Mouse (Mus musculus) right cerebral cortex, postnatal 36 days (tissue): Measurements from ENCODE around the gene Map3k19.

ENCODE experiments used
- DNase-seq, 2 experiments: peaks; one replicate each; pipeline ENCODE4 v3.0.0; 2022; ENCODE audit warnings: low spot score in 2 of 2, mixed read lengths in 1 of 2

Map3k19 gene

GRCm38 (mm10) chr1:127796752-127797151 lies 58.1 kb downstream of the Map3k19 start:
- no peak for DNase-seq

DNA sequence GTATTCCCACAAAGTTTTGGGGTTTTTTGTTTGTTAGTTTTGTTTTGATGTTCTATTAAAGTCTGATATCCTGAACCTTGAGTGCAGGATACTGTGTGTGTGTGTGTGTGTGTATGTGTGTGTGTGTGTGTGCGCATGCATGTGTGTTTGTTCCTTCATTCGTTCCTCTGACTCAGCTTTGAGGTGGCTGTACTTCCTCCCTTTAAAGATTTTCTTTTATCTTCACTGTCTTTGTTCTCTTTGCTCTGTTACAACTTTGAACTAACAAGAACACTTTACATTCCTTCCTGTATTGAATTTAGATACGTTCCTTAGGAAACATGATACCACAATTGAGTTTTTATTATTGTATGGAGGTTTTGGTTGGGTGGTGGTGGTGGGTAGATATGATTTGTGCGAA lies 58.5 kb downstream of the Map3k19 start:
- DNase-seq: no peak

GRCm38 (mm10) chr1:127795087-127795769 lies 59.6 kb downstream of the Map3k19 start:
- no peak for DNase-seq

GRCm38 (mm10) chr1:127793459-127793858 lies 61.4 kb downstream of the Map3k19 start:
- no peak for DNase-seq

GRCm38 (mm10) chr1:127788943-127789342 lies 65.9 kb downstream of the Map3k19 start:
- no peak for DNase-seq

- DNase-seq: no peak
Measured at GRCm38 (mm10) chr1:127785882-127786281, 68.9 kb downstream of the Map3k19 start.

DNA sequence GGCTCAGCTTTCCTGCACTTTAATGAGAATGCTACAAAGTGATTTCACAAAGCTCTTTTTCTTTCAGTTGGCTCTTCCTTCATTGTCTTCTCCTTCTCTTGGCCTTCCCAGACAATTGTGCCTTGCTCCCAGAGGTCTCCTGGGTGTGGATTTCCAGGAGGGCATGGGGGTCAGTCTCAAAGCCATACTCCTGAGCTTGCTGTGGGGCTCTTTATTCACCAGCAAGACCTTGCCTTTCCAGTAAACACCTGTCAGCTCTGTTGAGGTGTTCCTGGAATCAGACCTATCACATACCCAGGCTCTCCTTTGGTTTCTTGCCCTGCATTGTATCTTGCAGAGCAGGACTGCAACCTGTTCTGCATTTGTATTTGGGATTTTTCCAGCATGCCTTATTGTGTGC lies 71.0 kb downstream of the Map3k19 start:
- no peak for DNase-seq

DNA sequence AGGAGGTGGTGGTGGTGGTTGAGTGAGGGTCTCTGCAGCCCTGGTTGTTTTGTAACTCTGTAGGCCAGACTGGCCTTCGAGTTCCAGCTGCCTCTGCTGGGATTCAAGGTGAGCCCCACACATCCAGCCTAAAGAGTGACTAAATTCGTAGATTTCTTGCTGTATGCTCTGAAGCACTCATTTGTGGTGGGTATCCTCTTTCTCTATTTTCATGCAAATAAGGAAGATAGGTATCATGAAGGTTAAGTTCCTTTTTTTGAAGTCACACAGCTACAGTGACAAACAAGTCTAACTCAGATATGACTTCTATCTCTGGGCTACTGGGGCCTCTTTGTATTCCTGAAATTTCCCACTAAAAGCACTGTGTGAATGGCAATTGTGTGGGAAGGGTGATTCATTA lies 74.0 kb downstream of the Map3k19 start:
- no peak for DNase-seq

GRCm38 (mm10) chr1:127780142-127780541 lies 74.7 kb downstream of the Map3k19 start:
- DNase-seq: no peak

GRCm38 (mm10) chr1:127778611-127779010 lies 76.2 kb downstream of the Map3k19 start:
- no peak for DNase-seq

DNA sequence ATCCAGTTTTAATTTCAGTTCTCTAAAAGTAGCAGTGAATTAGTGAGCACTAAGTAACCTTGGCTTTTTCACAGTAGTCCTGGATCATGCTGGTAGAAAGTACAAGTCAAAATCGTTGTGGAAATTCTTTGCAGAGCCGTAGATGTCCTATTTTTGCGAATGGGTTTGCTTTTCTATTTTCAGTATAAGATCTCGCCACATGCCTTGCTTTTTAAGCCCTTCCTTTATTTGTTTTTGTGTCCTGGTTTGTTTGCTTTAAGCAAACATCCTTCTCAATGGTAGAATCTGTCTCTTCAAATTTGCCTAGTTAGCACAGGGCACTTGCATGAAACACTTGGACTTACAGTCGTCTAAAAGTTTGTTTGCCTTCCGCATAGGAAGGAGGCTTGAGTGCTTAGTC lies 78.6 kb downstream of the Map3k19 start:
- DNase-seq: no peak

DNA sequence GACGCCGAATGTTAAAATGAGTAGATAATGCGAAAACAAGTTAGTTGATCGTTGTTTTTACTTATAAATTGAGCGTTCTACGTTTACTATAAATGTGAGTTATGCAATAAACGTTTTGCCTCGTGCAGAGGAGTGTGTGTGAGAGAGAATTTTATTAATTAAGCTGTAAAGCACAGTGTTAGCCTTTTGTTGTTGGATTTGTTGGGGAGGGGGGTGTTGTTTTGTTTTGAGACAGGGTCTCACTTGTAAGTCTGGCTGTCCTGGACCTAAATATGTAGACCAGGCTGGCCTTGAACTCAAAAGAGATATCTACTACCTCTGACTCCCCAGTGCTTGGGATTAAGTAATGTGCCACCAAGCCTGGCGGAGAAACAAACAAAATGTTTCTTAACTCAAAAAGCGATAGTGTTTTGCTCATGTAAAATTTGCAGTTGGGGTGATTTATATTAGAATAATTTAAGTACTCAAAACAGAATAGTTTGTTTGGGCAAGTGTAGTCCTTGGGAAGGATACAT lies 79.6 kb downstream of the Map3k19 start:
- no peak for DNase-seq

GRCm38 (mm10) chr1:127774501-127774880 lies 80.3 kb downstream of the Map3k19 start:
- no peak for DNase-seq

DNA sequence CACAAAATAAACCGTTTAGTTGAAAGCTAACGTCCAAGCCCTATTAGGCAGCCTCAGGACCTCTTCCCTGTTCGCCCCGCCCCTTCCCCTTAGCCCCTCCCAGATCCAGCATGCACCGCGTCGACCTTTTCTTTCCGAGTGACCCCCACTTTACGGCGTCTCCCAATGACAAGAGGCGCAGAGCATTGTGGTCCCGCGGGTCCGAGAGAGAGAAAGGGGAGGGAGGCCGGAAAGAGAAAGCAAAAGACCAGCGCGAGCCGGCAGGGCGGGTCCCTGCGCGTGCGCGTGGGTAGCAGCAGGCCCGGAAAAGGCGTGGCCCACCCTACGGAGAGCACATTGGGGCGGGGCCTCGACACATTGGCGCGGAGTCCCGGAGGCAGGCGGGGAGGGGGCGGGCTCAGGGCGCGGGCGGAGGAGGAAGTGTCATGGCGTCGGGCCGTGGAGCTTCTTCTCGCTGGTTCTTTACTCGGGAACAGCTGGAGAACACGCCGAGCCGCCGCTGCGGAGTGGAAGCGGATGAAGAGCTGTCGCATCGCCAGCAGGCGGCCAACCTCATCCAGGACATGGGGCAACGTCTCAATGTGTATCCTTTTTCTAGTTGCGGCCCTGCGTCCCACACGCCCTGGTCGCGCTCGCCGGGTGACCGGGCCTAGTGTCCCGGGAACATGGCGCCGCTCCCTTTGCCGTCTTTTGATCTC lies 80.9 kb downstream of the Map3k19 start, which contains the start of gene Ccnt2:
TSS of gene Ccnt2 (plus strand) at position 362 of the 698 bp plus-strand sequence.
- peak; percentile 99 for DNase-seq

DNA sequence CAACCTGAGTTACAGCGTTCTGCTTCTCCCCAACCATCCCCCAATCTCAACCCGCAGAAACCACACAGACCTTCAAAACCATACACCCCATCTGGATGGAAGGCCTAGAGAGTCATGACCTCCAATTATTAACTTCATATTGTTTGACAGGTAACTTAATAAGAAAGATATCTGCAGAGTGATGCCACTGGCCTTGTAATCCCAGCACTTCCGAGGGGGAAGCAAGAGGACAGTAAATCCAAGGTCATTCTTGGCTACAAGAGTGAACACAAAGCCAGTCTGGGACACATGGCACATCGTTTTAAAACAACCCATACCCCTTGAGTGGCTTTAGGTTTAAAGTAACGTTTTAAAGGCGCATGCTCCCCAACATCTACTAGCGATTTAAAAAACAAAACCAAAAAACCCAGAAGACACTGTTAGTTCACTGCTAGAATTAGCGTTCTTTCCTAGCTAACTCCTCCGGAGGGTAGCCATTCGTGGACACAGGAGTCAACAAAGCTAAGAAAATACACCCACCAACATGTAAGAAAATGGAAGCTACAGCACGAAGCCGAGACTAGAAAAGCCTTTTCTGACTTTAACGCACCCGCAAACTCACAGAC lies 81.5 kb downstream of the Map3k19 start:
- no peak for DNase-seq

GRCm38 (mm10) chr1:127766741-127767140 lies 88.1 kb downstream of the Map3k19 start:
- no peak for DNase-seq

DNA sequence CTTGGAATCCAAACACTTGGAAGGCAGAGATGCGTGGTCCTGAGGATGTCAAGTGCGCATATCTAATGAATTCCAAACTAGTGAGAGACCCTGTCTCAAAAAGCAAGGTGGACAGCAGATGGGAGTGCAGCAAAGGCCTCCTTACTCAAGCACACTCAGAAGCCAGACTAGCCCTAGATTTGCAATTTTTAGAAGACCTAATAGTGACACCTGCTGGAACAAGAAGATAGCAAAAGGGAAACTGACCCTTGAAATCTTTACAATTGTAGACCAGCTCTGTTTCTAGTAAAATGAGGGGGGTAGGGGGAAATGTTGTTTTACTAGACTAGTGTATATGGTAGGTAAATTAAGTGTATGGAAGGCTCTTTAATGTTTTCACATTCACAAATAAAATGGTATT lies 89.4 kb downstream of the Map3k19 start:
- no peak for DNase-seq
